Mouse (Mus musculus) NIH3T3 (cell line): Measurements from ENCODE around the gene Blm.

Source experiments
- DNase-seq: peaks from one replicate; pipeline ENCODE4 v3.0.0-alpha.2; 2012; ENCODE audit warnings: low read depth

The Blm gene

GRCm38 (mm10) chr7:80439032-80439760 is 95.7 kb downstream of the Blm start:
- peak; percentile 49 for DNase-seq

GRCm38 (mm10) chr7:80436571-80436970 is 98.3 kb downstream of the Blm start:
- no peak for DNase-seq

GRCm38 (mm10) chr7:80435594-80435993 is 99.3 kb downstream of the Blm start:
- DNase-seq, result peak; percentile 57

GRCm38 (mm10) chr7:80429661-80430060 is 105.3 kb downstream of the Blm start:
- no peak for DNase-seq

- DNase-seq, result no peak
These were observed 107.2 kb downstream of the Blm start for GRCm38 (mm10) chr7:80427730-80428129.

GRCm38 (mm10) chr7:80426363-80426762 is 108.6 kb downstream of the Blm start:
- DNase-seq, result peak; percentile 57

GRCm38 (mm10) chr7:80424722-80425121 is 110.2 kb downstream of the Blm start:
- DNase-seq, result no peak

GRCm38 (mm10) chr7:80422759-80423480 is 112.0 kb downstream of the Blm start:
- DNase-seq, result no peak

GRCm38 (mm10) chr7:80421576-80421975 is 113.3 kb downstream of the Blm start:
- no peak for DNase-seq

- DNase-seq, result peak; percentile 55
These were observed 114.3 kb downstream of the Blm start for GRCm38 (mm10) chr7:80420586-80420985.

GRCm38 (mm10) chr7:80419278-80419677 is 115.6 kb downstream of the Blm start:
- DNase-seq, result no peak

- DNase-seq, result no peak
These were observed 116.9 kb downstream of the Blm start for GRCm38 (mm10) chr7:80418036-80418435.

GRCm38 (mm10) chr7:80417601-80418000 is 117.3 kb downstream of the Blm start:
- no peak for DNase-seq

GRCm38 (mm10) chr7:80416969-80417368 is 118.0 kb downstream of the Blm start:
- no peak for DNase-seq

GRCm38 (mm10) chr7:80414303-80414855 is 120.5 kb downstream of the Blm start:
- no peak for DNase-seq

- no peak for DNase-seq
These were observed 121.2 kb downstream of the Blm start for GRCm38 (mm10) chr7:80413512-80414302.

- DNase-seq, result no peak
These were observed 122.1 kb downstream of the Blm start for GRCm38 (mm10) chr7:80412781-80413180.

- DNase-seq, result no peak
These were observed 122.6 kb downstream of the Blm start for GRCm38 (mm10) chr7:80412279-80412678.

- no peak for DNase-seq
These were observed 124.5 kb downstream of the Blm start for GRCm38 (mm10) chr7:80410380-80410779.

- no peak for DNase-seq
These were observed 127.2 kb downstream of the Blm start for GRCm38 (mm10) chr7:80407712-80408111.

- DNase-seq, result no peak
These were observed 128.7 kb downstream of the Blm start for GRCm38 (mm10) chr7:80406186-80406585.

- no peak for DNase-seq
These were observed 129.7 kb downstream of the Blm start, which contains the start of gene Furin for GRCm38 (mm10) chr7:80405188-80405695. Furin (minus strand) TSS chr7:80405436.
